Mouse (Mus musculus) Patski (cell line): ENCODE measurements around the gene Ctcf. TPM values are rescaled to one million over a fixed set of nuclear protein-coding genes. Genes with fewer than 3 reads are reported as not detected.

ENCODE experiments used
- ATAC-seq: fragments of 100-300 bp; one replicate; pipeline ENCODE4 v1.8.0; 2021
- CTCF ChIA-PET: fragments of 350-600 bp; sonication (Branson Sonifier 250); formaldehyde crosslinking; loops from one replicate; lab custom pipeline; 2022; ENCODE audit warnings: inconsistent platforms; lab: Charles Lee
- POLR2A ChIA-PET: fragments of 350-600 bp; sonication (Branson Sonifier 250); formaldehyde crosslinking; loops from one replicate; lab custom pipeline; 2022; ENCODE audit warnings: antibody characterized with exemption, inconsistent platforms; lab: Charles Lee
- DNase-seq: peaks from one replicate; pipeline ENCODE4 v3.0.0-alpha.2; 2011; ENCODE audit warnings: low read depth, low spot score
- H3K27me3 ChIP-seq: fragments of 371-371 bp; one replicate; pipeline ENCODE4 v1.5.1; 2021
- CTCF ChIP-seq: fragments of 100-300 bp; IDR thresholded peaks from one replicate; pipeline ENCODE4 v1.5.1; 2021
- in situ Hi-C: fragments of 300-500 bp; cut with MboI; formaldehyde crosslinking; loops from 3 replicates; pipeline ENCODE4 v1.11.1; 2018; ENCODE audit warnings: low pct_unique_long_range_greater_than_20kb, mixed read lengths
- polyA plus RNA-seq: library from polyadenylated mRNA; unstranded; gene quantifications from one replicate; pipeline ENCODE4 v1.2.3, GENCODE M21; 2021

The Ctcf gene
- polyA plus RNA-seq, 1 experiment from 2014 or later: 62.5 TPM

- DNase-seq (no peak), ATAC-seq (no peak)
- ChIA-PET CTCF (interaction anchor here (0.9 to 1.2 kb wide), 2 partner anchors 9 to 61 kb away, joined by 3 to 6 read pairs; no protein-coding TSS in a partner anchor), POLR2A (no interaction called here)
- no peaks in the 10 kb centered on the region for H3K27me3 ChIP-seq
- in situ Hi-C loops: no loop called here
- no peak for TF ChIP-seq CTCF
These were observed 51.1 kb downstream of the Ctcf start for GRCm38 (mm10) chr8:105687512-105687911.

- CTCF ChIA-PET: no interaction called here
- TF ChIP-seq CTCF: no peak
- DNase-seq (no peak), ATAC-seq (no peak)
- POLR2A ChIA-PET: interaction anchor here (0.7 to 1.4 kb wide), 2 partner anchors 17 to 166 kb away, joined by 3 read pairs; no protein-coding TSS in a partner anchor
- H3K27me3 ChIP-seq: no peaks in the 10 kb centered on the region
- in situ Hi-C loops: no loop called here
These were observed 51.9 kb downstream of the Ctcf start for GRCm38 (mm10) chr8:105688242-105688752.

GRCm38 (mm10) chr8:105689256-105689982, 53.1 kb downstream of the Ctcf start:
- TF ChIP-seq CTCF: no peak
- ChIA-PET POLR2A (interaction anchor here (0.7 to 1.4 kb wide), 3 partner anchors 18 to 165 kb away, joined by 3 read pairs; no protein-coding TSS in a partner anchor), CTCF (no interaction called here)
- no peak for DNase-seq
- no peaks in the 10 kb centered on the region for H3K27me3 ChIP-seq
- ATAC-seq: no peak
- in situ Hi-C loops: no loop called here

- ChIA-PET POLR2A (no interaction called here), CTCF (no interaction called here)
- ATAC-seq (no peak), DNase-seq (no peak)
- no peaks in the 10 kb centered on the region for H3K27me3 ChIP-seq
- no peak for TF ChIP-seq CTCF
- in situ Hi-C loops: no loop called here
These were observed 53.6 kb downstream of the Ctcf start for GRCm38 (mm10) chr8:105689983-105690360.

- ChIA-PET CTCF (no interaction called here), POLR2A (no interaction called here)
- no peak for TF ChIP-seq CTCF
- DNase-seq (no peak), ATAC-seq (no peak)
- in situ Hi-C loops: no loop called here
- no peaks in the 10 kb centered on the region for H3K27me3 ChIP-seq
These were observed 54.6 kb downstream of the Ctcf start for GRCm38 (mm10) chr8:105690978-105691377.

GRCm38 (mm10) chr8:105692449-105693182, 56.2 kb downstream of the Ctcf start:
- ChIA-PET CTCF (interaction anchor here (1.7 kb wide), 1 partner anchor 36 kb away, joined by 3 read pairs; no protein-coding TSS in a partner anchor), POLR2A (no interaction called here)
- DNase-seq (no peak), ATAC-seq (no peak)
- in situ Hi-C loops: no loop called here
- no peak for TF ChIP-seq CTCF
- H3K27me3 ChIP-seq: no peaks in the 10 kb centered on the region

- ChIA-PET CTCF (interaction anchor here (1.2 to 1.7 kb wide), 2 partner anchors 11 to 37 kb away, joined by 3 read pairs; no protein-coding TSS in a partner anchor), POLR2A (interaction anchor here (0.6 kb wide), 2 partner anchors 11 to 891 kb away, joined by 3 read pairs; no protein-coding TSS in a partner anchor)
- no peaks in the 10 kb centered on the region for H3K27me3 ChIP-seq
- peak; percentile 10 for ATAC-seq
- TF ChIP-seq CTCF: no peak
- no peak for DNase-seq
- in situ Hi-C loops: no loop called here
These were observed 57.3 kb downstream of the Ctcf start for GRCm38 (mm10) chr8:105693648-105694047.

- in situ Hi-C loops: no loop called here
- no peak for TF ChIP-seq CTCF
- CTCF ChIA-PET: interaction anchor here (1.2 kb wide), 1 partner anchor 12 kb away, joined by 3 read pairs; no protein-coding TSS in a partner anchor
- H3K27me3 ChIP-seq: no peaks in the 10 kb centered on the region
- DNase-seq: no peak
- POLR2A ChIA-PET: interaction anchor here (0.6 kb wide), 1 partner anchor 890 kb away, joined by 3 read pairs; no protein-coding TSS in a partner anchor
- no peak for ATAC-seq
These were observed 57.9 kb downstream of the Ctcf start for GRCm38 (mm10) chr8:105694051-105694799.

- ATAC-seq (no peak), DNase-seq (no peak)
- POLR2A ChIA-PET: no interaction called here
- CTCF ChIA-PET: no interaction called here
- H3K27me3 ChIP-seq: no peaks in the 10 kb centered on the region
- in situ Hi-C loops: no loop called here
- no peak for TF ChIP-seq CTCF
These were observed 58.9 kb downstream of the Ctcf start for GRCm38 (mm10) chr8:105695080-105695780.
